Mouse (Mus musculus): Measurements from ENCODE around the gene Ube2cbp. TPM values are rescaled to one million over a fixed set of nuclear protein-coding genes. Genes with fewer than 3 reads are reported as not detected.

The Ube2cbp gene
- polyA plus RNA-seq, 1 experiment from 2014 or later: 7.3 TPM

DNA sequence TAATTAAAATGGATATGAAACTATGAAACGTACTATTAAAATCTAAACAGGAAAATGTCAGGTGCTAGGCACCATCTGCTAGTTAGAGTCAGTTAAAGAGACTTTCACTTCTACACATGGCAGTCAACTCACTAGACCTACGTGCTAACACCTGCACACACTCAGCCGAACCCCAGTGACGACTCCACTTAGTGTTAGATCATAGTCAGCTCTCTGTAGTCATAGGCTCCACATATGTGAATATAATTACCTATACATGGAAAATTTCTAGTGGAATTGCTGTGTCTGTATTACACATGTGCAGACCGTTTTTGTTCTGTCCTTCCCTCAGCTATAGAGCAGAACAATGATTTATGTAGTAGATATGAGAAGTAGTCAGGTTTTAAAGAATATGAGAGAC is 130.4 kb downstream of the Ube2cbp start:
- H3K9ac ChIP-seq (replicated peaks; ENCODE audit: low read length): no peak overlapping the region
- no peak overlapping the region for H3K27ac ChIP-seq (replicated peaks; ENCODE audit: low read depth, low read length)
- H3K4me3 ChIP-seq (ENCODE audit: low read depth, low read length): no peak overlapping the region
- ATAC-seq (replicated peaks; ENCODE audit: insufficient number of reproducible peaks, low FRiP score, low TSS enrichment, low read depth) (no peak), DNase-seq (ENCODE audit: low spot score) (no peak)
- no peaks in the 10 kb centered on the region for H3K36me3 ChIP-seq (replicated peaks; ENCODE audit: control insufficient read depth, insufficient read depth, low read depth, low read length)
- H3K4me1 ChIP-seq (ENCODE audit: control insufficient read depth, insufficient read depth, low read length): no peaks in the 10 kb centered on the region
- 87% methylated on average over 5 of the region's 5 CpGs for WGBS
- no peaks in the 10 kb centered on the region for H3K27me3 ChIP-seq (ENCODE audit: control insufficient read depth, insufficient read depth, low read length)
- no peaks in the 10 kb centered on the region for H3K9me3 ChIP-seq (replicated peaks; ENCODE audit: control insufficient read depth, low read length)
- H3K4me2 ChIP-seq (ENCODE audit: low read depth, low read length): no peak overlapping the region

DNA sequence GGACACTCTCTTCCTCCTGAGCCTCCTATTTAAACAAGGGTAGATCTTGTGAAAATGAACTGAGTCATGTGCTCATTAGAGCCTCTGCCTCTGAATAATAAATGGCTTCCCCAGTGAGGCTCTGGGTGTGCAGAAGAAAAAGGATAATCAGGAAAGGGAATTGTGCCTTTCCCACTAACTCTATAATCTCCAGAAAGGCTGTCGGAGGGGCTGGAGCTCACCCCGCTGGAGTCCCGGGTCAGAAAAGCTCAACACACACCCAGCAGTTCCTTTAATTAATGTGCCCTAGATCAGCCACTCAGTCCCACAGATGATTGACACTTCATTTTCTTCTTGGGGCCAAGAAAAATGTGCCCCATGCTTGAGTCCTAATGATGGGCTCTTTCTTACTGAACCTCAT is 134.2 kb downstream of the Ube2cbp start:
- 72% methylated on average over 3 of the region's 3 CpGs for WGBS
- H3K27me3 ChIP-seq (ENCODE audit: control insufficient read depth, insufficient read depth, low read length): no peaks in the 10 kb centered on the region
- no peak for DNase-seq (ENCODE audit: low spot score)
- no peak overlapping the region for H3K4me2 ChIP-seq (ENCODE audit: low read depth, low read length)
- H3K36me3 ChIP-seq (replicated peaks; ENCODE audit: control insufficient read depth, insufficient read depth, low read depth, low read length): no peaks in the 10 kb centered on the region
- no peaks in the 10 kb centered on the region for H3K4me1 ChIP-seq (ENCODE audit: control insufficient read depth, insufficient read depth, low read length)
- no peak overlapping the region for H3K4me3 ChIP-seq (ENCODE audit: low read depth, low read length)
- no peak overlapping the region for H3K27ac ChIP-seq (replicated peaks; ENCODE audit: low read depth, low read length)
- no peak overlapping the region for H3K9ac ChIP-seq (replicated peaks; ENCODE audit: low read length)
- H3K9me3 ChIP-seq (replicated peaks; ENCODE audit: control insufficient read depth, low read length): no peaks in the 10 kb centered on the region
- no peak for ATAC-seq (replicated peaks; ENCODE audit: insufficient number of reproducible peaks, low FRiP score, low TSS enrichment, low read depth)

DNA sequence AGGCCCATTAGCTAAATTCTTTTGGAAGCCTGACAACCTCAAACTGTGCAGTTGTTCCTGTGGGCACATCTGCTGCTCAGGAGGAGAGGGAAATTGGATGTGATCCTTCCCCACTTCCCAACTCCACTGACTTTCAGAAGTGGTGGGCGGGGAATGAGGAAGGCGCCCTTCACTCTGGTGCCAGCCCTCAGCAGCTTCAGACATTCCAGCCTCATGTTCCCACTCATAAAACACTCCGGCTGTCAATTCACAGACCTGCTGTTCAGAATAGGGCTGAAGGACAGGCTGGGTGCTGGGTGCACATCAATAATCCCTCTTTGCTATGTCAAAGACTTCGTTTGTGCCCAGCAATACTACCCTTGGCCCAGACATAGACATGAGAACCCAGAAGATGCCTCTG is 136.5 kb downstream of the Ube2cbp start:
- no peak overlapping the region for H3K9ac ChIP-seq (replicated peaks; ENCODE audit: low read length)
- no peak for ATAC-seq (replicated peaks; ENCODE audit: insufficient number of reproducible peaks, low FRiP score, low TSS enrichment, low read depth)
- no peak for DNase-seq (ENCODE audit: low spot score)
- H3K27me3 ChIP-seq (ENCODE audit: control insufficient read depth, insufficient read depth, low read length): no peaks in the 10 kb centered on the region
- WGBS: 73% methylated on average over 4 of the region's 4 CpGs
- H3K36me3 ChIP-seq (replicated peaks; ENCODE audit: control insufficient read depth, insufficient read depth, low read depth, low read length): no peaks in the 10 kb centered on the region
- H3K9me3 ChIP-seq (replicated peaks; ENCODE audit: control insufficient read depth, low read length): no peaks in the 10 kb centered on the region
- H3K4me2 ChIP-seq (ENCODE audit: low read depth, low read length): no peak overlapping the region
- H3K4me1 ChIP-seq (ENCODE audit: control insufficient read depth, insufficient read depth, low read length): no peaks in the 10 kb centered on the region
- no peak overlapping the region for H3K27ac ChIP-seq (replicated peaks; ENCODE audit: low read depth, low read length)
- H3K4me3 ChIP-seq (ENCODE audit: low read depth, low read length): no peak overlapping the region

DNA sequence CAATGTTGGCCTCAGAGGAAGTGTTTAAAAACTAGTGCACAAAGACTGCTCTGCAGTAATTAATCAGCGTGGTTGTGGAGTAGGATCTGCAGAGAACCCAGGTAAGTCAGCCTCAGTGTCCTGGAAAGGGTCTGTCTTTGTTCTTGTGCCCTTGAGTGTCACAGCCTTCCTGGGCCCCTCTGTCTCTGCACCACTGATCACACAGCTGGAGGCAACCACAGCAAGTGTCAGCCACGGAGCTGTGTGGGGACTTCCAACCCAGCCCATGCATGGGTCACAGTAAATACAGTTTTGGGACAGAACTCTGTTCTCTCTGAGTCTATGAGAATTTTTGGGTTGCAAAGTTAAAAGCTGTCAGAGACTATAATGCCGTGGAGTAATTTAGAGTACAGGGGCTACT is 137.4 kb downstream of the Ube2cbp start:
- no peak overlapping the region for H3K9ac ChIP-seq (replicated peaks; ENCODE audit: low read length)
- no peak for ATAC-seq (replicated peaks; ENCODE audit: insufficient number of reproducible peaks, low FRiP score, low TSS enrichment, low read depth)
- no peaks in the 10 kb centered on the region for H3K27me3 ChIP-seq (ENCODE audit: control insufficient read depth, insufficient read depth, low read length)
- H3K36me3 ChIP-seq (replicated peaks; ENCODE audit: control insufficient read depth, insufficient read depth, low read depth, low read length): no peaks in the 10 kb centered on the region
- WGBS: 59% methylated on average over 3 of the region's 3 CpGs
- H3K27ac ChIP-seq (replicated peaks; ENCODE audit: low read depth, low read length): no peak overlapping the region
- no peaks in the 10 kb centered on the region for H3K9me3 ChIP-seq (replicated peaks; ENCODE audit: control insufficient read depth, low read length)
- no peaks in the 10 kb centered on the region for H3K4me1 ChIP-seq (ENCODE audit: control insufficient read depth, insufficient read depth, low read length)
- H3K4me2 ChIP-seq (ENCODE audit: low read depth, low read length): no peak overlapping the region
- no peak overlapping the region for H3K4me3 ChIP-seq (ENCODE audit: low read depth, low read length)
- no peak for DNase-seq (ENCODE audit: low spot score)

- no peaks in the 10 kb centered on the region for H3K4me1 ChIP-seq (ENCODE audit: control insufficient read depth, insufficient read depth, low read length)
- DNase-seq (ENCODE audit: low spot score): peak; percentile 60
- WGBS: 39% methylated on average over 1 of the region's 1 CpGs
Measured at GRCm38 (mm10) chr9:86324772-86325171, 140.0 kb downstream of the Ube2cbp start.

DNA sequence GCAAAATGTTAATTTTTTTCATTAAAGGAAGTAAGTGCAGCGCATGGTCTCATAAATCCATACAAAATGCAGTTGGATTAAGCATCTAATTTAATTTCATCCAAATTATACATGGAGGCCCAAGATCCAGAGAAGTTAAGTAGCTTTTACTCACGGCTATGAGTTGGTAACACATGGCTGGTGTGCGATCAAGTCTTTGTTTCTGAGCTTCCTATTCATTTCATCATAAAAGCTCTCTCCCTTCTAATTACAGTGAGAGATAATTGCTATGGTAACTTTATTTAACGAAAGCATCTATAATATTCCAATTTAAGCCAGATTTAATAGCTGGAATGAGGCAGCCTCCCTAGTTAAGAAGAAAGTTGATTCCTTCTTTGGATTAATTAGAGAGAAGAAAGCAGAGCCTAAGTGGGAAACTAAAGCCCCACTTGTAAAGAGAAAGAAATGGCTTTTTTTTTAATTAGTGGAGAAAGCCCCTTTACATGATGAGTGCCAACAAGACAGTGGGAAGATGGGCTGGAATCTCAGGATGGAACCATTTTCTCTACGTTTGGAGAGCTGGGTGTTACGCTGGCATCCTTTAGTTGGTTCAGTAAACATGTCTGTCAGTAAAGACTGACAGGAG is 145.1 kb downstream of the Ube2cbp start:
- no peak for ATAC-seq (replicated peaks; ENCODE audit: insufficient number of reproducible peaks, low FRiP score, low TSS enrichment, low read depth)
- no peak overlapping the region for H3K4me2 ChIP-seq (ENCODE audit: low read depth, low read length)
- no peaks in the 10 kb centered on the region for H3K9me3 ChIP-seq (replicated peaks; ENCODE audit: control insufficient read depth, low read length)
- 69% methylated on average over 6 of the region's 6 CpGs for WGBS
- H3K36me3 ChIP-seq (replicated peaks; ENCODE audit: control insufficient read depth, insufficient read depth, low read depth, low read length): no peaks in the 10 kb centered on the region
- no peak overlapping the region for H3K9ac ChIP-seq (replicated peaks; ENCODE audit: low read length)
- no peak for DNase-seq (ENCODE audit: low spot score)
- no peaks in the 10 kb centered on the region for H3K27me3 ChIP-seq (ENCODE audit: control insufficient read depth, insufficient read depth, low read length)
- no peak overlapping the region for H3K27ac ChIP-seq (replicated peaks; ENCODE audit: low read depth, low read length)
- H3K4me1 ChIP-seq (ENCODE audit: control insufficient read depth, insufficient read depth, low read length): no peaks in the 10 kb centered on the region
- H3K4me3 ChIP-seq (ENCODE audit: low read depth, low read length): no peak overlapping the region

More at GRCm38 (mm10) chr9:86324772-86325171, 140.0 kb downstream of the Ube2cbp start:
- H3K4me2 ChIP-seq (ENCODE audit: low read depth, low read length): no peak overlapping the region
- no peaks in the 10 kb centered on the region for H3K27me3 ChIP-seq (ENCODE audit: control insufficient read depth, insufficient read depth, low read length)
- H3K9me3 ChIP-seq (replicated peaks; ENCODE audit: control insufficient read depth, low read length): no peaks in the 10 kb centered on the region
- no peak overlapping the region for H3K9ac ChIP-seq (replicated peaks; ENCODE audit: low read length)
- H3K27ac ChIP-seq (replicated peaks; ENCODE audit: low read depth, low read length): no peak overlapping the region
- no peaks in the 10 kb centered on the region for H3K36me3 ChIP-seq (replicated peaks; ENCODE audit: control insufficient read depth, insufficient read depth, low read depth, low read length)
- no peak overlapping the region for H3K4me3 ChIP-seq (ENCODE audit: low read depth, low read length)
- no peak for ATAC-seq (replicated peaks; ENCODE audit: insufficient number of reproducible peaks, low FRiP score, low TSS enrichment, low read depth)

DNA sequence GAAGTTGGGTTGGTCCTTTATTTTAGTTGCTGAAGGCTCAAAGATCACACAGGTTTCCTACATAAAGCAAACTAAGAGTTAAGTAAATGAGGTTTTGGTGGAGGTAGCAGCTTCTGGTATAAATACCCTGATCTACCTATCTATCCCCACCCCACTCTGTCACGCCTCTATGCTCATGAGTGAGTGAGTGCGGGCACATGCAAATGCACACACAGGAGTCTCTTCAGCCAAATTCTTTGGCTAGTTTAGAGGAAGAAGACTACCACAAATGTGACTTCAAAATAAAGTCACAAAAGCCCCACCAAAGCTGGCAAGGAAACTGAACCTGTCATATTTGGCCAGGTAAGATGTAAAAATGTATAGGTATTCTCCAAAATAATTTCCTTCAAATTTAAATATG is 149.1 kb downstream of the Ube2cbp start:
- Histone ChIP-seq H3K4me3 (ENCODE audit: low read depth, low read length) (no peak overlapping the region), H3K9ac (replicated peaks; ENCODE audit: low read length) (no peak overlapping the region), H3K27ac (replicated peaks; ENCODE audit: low read depth, low read length) (no peak overlapping the region), H3K9me3 (replicated peaks; ENCODE audit: control insufficient read depth, low read length) (no peaks in the 10 kb centered on the region), H3K36me3 (replicated peaks; ENCODE audit: control insufficient read depth, insufficient read depth, low read depth, low read length) (no peaks in the 10 kb centered on the region), H3K4me2 (ENCODE audit: low read depth, low read length) (no peak overlapping the region), H3K27me3 (ENCODE audit: control insufficient read depth, insufficient read depth, low read length) (no peaks in the 10 kb centered on the region), H3K4me1 (ENCODE audit: control insufficient read depth, insufficient read depth, low read length) (no peaks in the 10 kb centered on the region)
- WGBS: 86% methylated on average over 2 of the region's 2 CpGs
- no peak for ATAC-seq (replicated peaks; ENCODE audit: insufficient number of reproducible peaks, low FRiP score, low TSS enrichment, low read depth)
- no peak for DNase-seq (ENCODE audit: low spot score)

GRCm38 (mm10) chr9:86308616-86309015 is 156.1 kb downstream of the Ube2cbp start:
- Histone ChIP-seq H3K36me3 (replicated peaks; ENCODE audit: control insufficient read depth, insufficient read depth, low read depth, low read length) (no peaks in the 10 kb centered on the region), H3K9ac (replicated peaks; ENCODE audit: low read length) (no peak overlapping the region), H3K9me3 (replicated peaks; ENCODE audit: control insufficient read depth, low read length) (no peaks in the 10 kb centered on the region), H3K4me1 (ENCODE audit: control insufficient read depth, insufficient read depth, low read length) (no peaks in the 10 kb centered on the region), H3K27ac (replicated peaks; ENCODE audit: low read depth, low read length) (no peak overlapping the region), H3K27me3 (ENCODE audit: control insufficient read depth, insufficient read depth, low read length) (no peaks in the 10 kb centered on the region), H3K4me3 (ENCODE audit: low read depth, low read length) (no peak overlapping the region), H3K4me2 (ENCODE audit: low read depth, low read length) (no peak overlapping the region)
- no peak for DNase-seq (ENCODE audit: low spot score)
- 62% methylated on average over 4 of the region's 4 CpGs for WGBS
- ATAC-seq (replicated peaks; ENCODE audit: insufficient number of reproducible peaks, low FRiP score, low TSS enrichment, low read depth): no peak
